Mouse (Mus musculus): ENCODE measurements around the gene Lgi4.

DNA sequence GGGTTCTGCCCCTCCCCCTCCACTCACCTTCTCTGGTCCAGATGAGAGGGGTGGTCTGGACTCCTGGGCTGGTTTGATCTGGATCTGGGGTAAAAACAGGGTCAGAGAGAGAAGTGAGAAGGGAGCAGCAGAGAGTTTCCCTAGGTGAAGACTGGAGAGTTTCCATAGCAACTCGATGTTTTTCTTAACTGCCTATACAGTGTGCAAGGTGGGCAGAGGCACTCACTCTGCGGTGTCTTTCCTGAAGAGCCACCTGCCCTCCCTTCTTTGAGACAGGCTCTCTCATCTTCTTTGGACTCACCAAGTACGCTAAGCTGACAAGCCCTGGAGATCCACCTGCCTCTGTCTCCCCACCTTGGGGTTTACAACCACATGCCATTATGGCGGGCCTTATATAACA, 20.1 kb upstream of the Lgi4 start:
- TF ChIP-seq CTCF (IDR thresholded peaks at IDR 0.05; ENCODE audit: low read depth, low read length), result no peak
- TF ChIP-seq POLR2A (IDR thresholded peaks at IDR 0.05; ENCODE audit: extremely low read depth, insufficient read depth, low read length), result no peak
